ENCODE assay signal across 9 mouse cellular contexts in the genomic region with DNA sequence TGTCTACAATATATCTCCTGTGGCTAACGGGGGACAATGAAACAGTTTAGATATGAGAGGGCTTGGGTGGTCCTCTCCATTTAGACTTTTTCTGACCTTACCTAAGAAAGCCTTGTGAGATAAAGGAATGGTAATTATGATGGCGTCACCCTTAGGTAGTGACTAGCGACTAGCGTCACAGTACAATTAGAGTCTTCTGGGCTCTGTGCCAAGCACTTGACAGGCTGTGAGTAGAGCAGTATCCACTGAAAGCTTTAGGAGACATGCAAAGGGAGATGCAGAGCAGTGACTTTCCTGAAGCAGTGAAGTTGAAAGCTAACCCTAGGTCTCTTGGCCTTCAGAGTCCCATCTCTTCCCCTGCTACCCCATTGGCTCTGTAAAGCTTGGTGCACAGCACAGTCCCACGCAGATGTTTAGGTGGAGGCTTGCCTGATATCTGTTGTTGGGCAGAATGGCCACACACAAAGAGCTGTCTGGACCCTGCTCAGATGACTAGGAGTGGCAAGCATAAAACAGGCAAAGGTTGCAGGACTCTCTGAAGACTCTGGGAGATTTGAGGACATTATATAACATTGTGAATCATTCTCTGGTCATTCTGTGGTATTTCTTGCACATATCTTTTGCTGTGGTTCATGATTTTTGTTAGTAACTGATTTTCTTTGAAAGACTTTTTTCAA. TPM values are rescaled to one million over a fixed set of nuclear protein-coding genes. Genes with fewer than 3 reads are reported as not detected.
A peak's percentile ranks its signal among the peaks of the same experiment; 100 is the strongest.
DNase-seq lines count a peak whose midpoint lies in the region; ATAC-seq lines count a peak whose summit lies in the region.
"Had no signal": no experiment of that assay in that cellular context is flagged by ENCODE, and none has a peak within 500 bp of the region (broad histone marks: within the 10 kb centered on the region; RNA-seq: fewer than 3 reads in every experiment).

No protein-coding gene starts in this region.

- H3K9ac ChIP-seq in hindbrain, embryonic 11.5 days (ENCODE audit: low read depth, low read length), result no peak overlapping the region
- H3K9ac ChIP-seq in hindbrain, embryonic 16.5 days (ENCODE audit: low read depth, low read length), result no peak overlapping the region
- H3K9ac ChIP-seq in limb, embryonic 15.5 days, result no peak overlapping the region

- H3K4me1 ChIP-seq in hindbrain, embryonic 11.5 days (replicated peaks; ENCODE audit: control insufficient read depth, insufficient read depth, low read length), result no peaks in the 10 kb centered on the region
- no peaks in the 10 kb centered on the region for H3K4me1 ChIP-seq in hindbrain, embryonic 16.5 days (ENCODE audit: control insufficient read depth, insufficient read depth, low read depth, low read length)
- no peaks in the 10 kb centered on the region for H3K4me1 ChIP-seq in limb, embryonic 15.5 days

- no peak for DNase-seq in hindbrain, embryonic 11.5 days (ENCODE audit: low spot score)
- peak; percentile 24 for DNase-seq in adrenal gland, postnatal 25 days
- peak; percentile 62 to 65 for DNase-seq in heart, postnatal 10 days
- DNase-seq in ovary, postnatal 14 days (ENCODE audit: low spot score), result no peak
- DNase-seq in spleen, adult 12 weeks (ENCODE audit: low spot score), result no peak
- DNase-seq in spleen, adult 18-20 months, result no peak

- no peaks in the 10 kb centered on the region for H3K9me3 ChIP-seq in hindbrain, embryonic 11.5 days (ENCODE audit: control insufficient read depth, low read length)
- H3K9me3 ChIP-seq in hindbrain, embryonic 16.5 days (ENCODE audit: control insufficient read depth, low read length), result no peaks in the 10 kb centered on the region
- H3K9me3 ChIP-seq in limb, embryonic 15.5 days, result no peaks in the 10 kb centered on the region

- no peaks in the 10 kb centered on the region for H3K36me3 ChIP-seq in hindbrain, embryonic 11.5 days (ENCODE audit: control insufficient read depth, insufficient read depth, low read length)
- no peaks in the 10 kb centered on the region for H3K36me3 ChIP-seq in hindbrain, embryonic 16.5 days (ENCODE audit: control insufficient read depth, insufficient read depth, low read length)
- no peaks in the 10 kb centered on the region for H3K36me3 ChIP-seq in limb, embryonic 15.5 days

- no peaks in the 10 kb centered on the region for H3K27me3 ChIP-seq in hindbrain, embryonic 11.5 days (ENCODE audit: control insufficient read depth, insufficient read depth, low read length)
- H3K27me3 ChIP-seq in hindbrain, embryonic 16.5 days (replicated peaks; ENCODE audit: control insufficient read depth, insufficient read depth, low read length), result no peaks in the 10 kb centered on the region
- no peaks in the 10 kb centered on the region for H3K27me3 ChIP-seq in limb, embryonic 15.5 days

- no peak overlapping the region for H3K27ac ChIP-seq in hindbrain, embryonic 11.5 days (ENCODE audit: low read depth, low read length)
- H3K27ac ChIP-seq in hindbrain, embryonic 16.5 days (ENCODE audit: low read depth, low read length), result no peak overlapping the region
- no peak overlapping the region for H3K27ac ChIP-seq in limb, embryonic 15.5 days
- H3K27ac ChIP-seq: layer of hippocampus, adult 2 months had no signal

- 84% methylated on average over 5 of the region's 5 CpGs for WGBS in hindbrain, embryonic 11.5 days
- WGBS in hindbrain, embryonic 16.5 days, result 54% methylated on average over 5 of the region's 5 CpGs
- WGBS in limb, embryonic 15.5 days, result 50% methylated on average over 5 of the region's 5 CpGs

- intact Hi-C loops in heart, postnatal 10 days (cut with DNase I), result no loop called here

- no peak overlapping the region for H3K4me3 ChIP-seq in hindbrain, embryonic 11.5 days (ENCODE audit: low read depth, low read length)
- H3K4me3 ChIP-seq in hindbrain, embryonic 16.5 days (ENCODE audit: low read length), result no peak overlapping the region
- no peak overlapping the region for H3K4me3 ChIP-seq in limb, embryonic 15.5 days
- H3K4me3 ChIP-seq: layer of hippocampus, adult 2 months had no signal

- no peak overlapping the region for H3K4me2 ChIP-seq in hindbrain, embryonic 11.5 days (replicated peaks; ENCODE audit: low read depth, low read length)
- no peak overlapping the region for H3K4me2 ChIP-seq in hindbrain, embryonic 16.5 days (ENCODE audit: low read length)
- no peak overlapping the region for H3K4me2 ChIP-seq in limb, embryonic 15.5 days

- ATAC-seq in hindbrain, embryonic 11.5 days (ENCODE audit: low FRiP score), result 0 out of 2 replicates have a peak, but pooled peaks have one; percentile 17
- no peak for ATAC-seq in hindbrain, embryonic 16.5 days
- ATAC-seq in limb, embryonic 15.5 days (ENCODE audit: insufficient number of reproducible peaks, low FRiP score, low TSS enrichment, low read depth), result 0 out of 2 replicates have a peak, but pooled peaks have one; percentile 35

RNA-seq across cellular contexts. Expression of a gene that starts 48.1 kb away (rescaled TPM):
- 17.3 and 23.9 TPM in 2 replicates for polyA plus RNA-seq in hindbrain, embryonic 11.5 days (2014; fragmentation: Nextera tagmentation; extraction: Ambion mirVana)
- 5.9 and 8.7 TPM in 2 replicates for polyA plus RNA-seq in hindbrain, embryonic 16.5 days (2015; fragmentation: Nextera tagmentation; extraction: Ambion mirVana)
- 21.0 and 24.3 TPM in 2 replicates for total RNA-seq in adrenal gland, postnatal 25 days (2021)
- 10 to 100 TPM; 57.7 to 70.6 TPM for total RNA-seq in heart, postnatal 10 days (2021)
- 32.6 and 34.0 TPM in 2 replicates for polyA plus RNA-seq in limb, embryonic 15.5 days (2015; fragmentation: Nextera tagmentation; extraction: Ambion mirVana)

Comparison
In these comparisons a context has a peak if more than half of its experiments do, and no peak if none do; other contexts are left out.
1. DNase-seq: peak in adrenal gland, postnatal 25 days (single experiment) and heart, postnatal 10 days (2 of 2); none in hindbrain, embryonic 11.5 days (single experiment), ovary, postnatal 14 days (single experiment), spleen, adult 12 weeks (single experiment) and spleen, adult 18-20 months (0 of 2).